Mouse (Mus musculus) left cerebral cortex, postnatal 10 days (tissue): ENCODE data around the gene Ptpn3. TPM values are rescaled to one million over a fixed set of nuclear protein-coding genes. Genes with fewer than 3 reads are reported as not detected.
A peak's percentile ranks its signal among the peaks of the same experiment; 100 is the strongest.
"Not testable (repeated sequence)": the region's sequence is repeated elsewhere in the genome, so short reads cannot be mapped to it uniquely, and the experiment has no call there.

Experiments used
- DNase-seq, 2 experiments: peaks; one replicate each; pipeline ENCODE4 v3.0.0; 2021 to 2022; ENCODE audit warnings: low spot score in 2 of 2, mixed read lengths in 1 of 2; ENCODE audit errors: extremely low spot score in 1 of 2
- intact Hi-C: fragments of 180-260 bp; cut with DNase I; formaldehyde crosslinking; loops from one replicate; pipeline ENCODE4 v1.15.1; 2025
- total RNA-seq, 2 experiments: library from RNA; stranded (reverse); gene quantifications; 2 replicates each; pipeline ENCODE4 v1.2.3; 2021

Gene Ptpn3
- total RNA-seq, 2 experiments from 2014 or later: 23.2 to 25.7 TPM

GRCm38 (mm10) chr4:57273532-57274502, 27.8 kb downstream of the Ptpn3 start:
- intact Hi-C loops: no loop called here
- DNase-seq: no peak

- intact Hi-C loops: no loop called here
- DNase-seq: no peak
Observed at GRCm38 (mm10) chr4:57270991-57271390, 30.6 kb downstream of the Ptpn3 start.

- DNase-seq, intact Hi-C loops: not testable (repeated sequence)
Observed at GRCm38 (mm10) chr4:57270489-57270888, 31.1 kb downstream of the Ptpn3 start.

GRCm38 (mm10) chr4:57269344-57269743, 32.3 kb downstream of the Ptpn3 start:
- intact Hi-C loops: no loop called here

DNA sequence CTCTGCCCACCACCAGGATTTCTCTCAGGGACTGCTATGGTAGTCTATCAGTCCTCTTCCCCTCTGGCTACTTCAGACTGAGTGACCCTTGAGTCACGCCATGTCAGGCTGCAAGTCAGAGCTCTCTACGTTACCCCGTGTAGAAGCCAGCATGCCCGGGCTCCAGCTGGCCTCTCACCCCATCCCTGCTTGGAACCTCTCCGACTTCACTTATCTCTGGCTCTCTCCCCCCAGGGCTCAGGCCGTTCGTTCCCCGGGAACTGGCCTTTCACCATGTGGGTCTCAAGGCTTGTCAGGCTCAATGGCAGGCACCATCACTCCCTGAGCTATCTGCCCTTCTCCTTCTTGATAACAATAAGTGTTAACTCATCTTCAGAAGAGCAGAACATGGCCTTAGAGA, 33.3 kb downstream of the Ptpn3 start:
- DNase-seq: no peak
- intact Hi-C loops: no loop called here

More at GRCm38 (mm10) chr4:57269344-57269743, 32.3 kb downstream of the Ptpn3 start:
- DNase-seq: no peak

DNA sequence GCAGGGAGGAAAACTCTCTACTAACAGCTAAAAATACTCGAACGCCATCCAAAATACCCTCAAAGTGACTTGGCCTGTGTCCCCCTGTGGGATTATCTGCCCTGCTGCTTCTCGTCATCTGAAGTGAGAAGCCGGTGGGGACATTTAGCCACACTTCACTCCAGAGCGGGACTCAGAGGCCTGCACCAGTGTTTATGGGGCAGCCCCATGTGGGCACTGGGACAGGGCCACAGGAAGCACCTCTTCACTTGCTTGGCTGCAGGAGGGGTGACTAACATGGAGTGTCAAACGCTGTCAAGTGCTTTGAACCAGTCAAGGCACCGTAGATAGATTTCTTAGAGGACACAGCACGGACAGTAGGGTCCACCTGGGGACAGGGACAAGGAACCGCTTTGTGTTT, 35.2 kb downstream of the Ptpn3 start:
- intact Hi-C loops: no loop called here
- DNase-seq: no peak

- no peak for DNase-seq
- intact Hi-C loops: no loop called here
Observed at GRCm38 (mm10) chr4:57263695-57264094, 37.9 kb downstream of the Ptpn3 start.

DNA sequence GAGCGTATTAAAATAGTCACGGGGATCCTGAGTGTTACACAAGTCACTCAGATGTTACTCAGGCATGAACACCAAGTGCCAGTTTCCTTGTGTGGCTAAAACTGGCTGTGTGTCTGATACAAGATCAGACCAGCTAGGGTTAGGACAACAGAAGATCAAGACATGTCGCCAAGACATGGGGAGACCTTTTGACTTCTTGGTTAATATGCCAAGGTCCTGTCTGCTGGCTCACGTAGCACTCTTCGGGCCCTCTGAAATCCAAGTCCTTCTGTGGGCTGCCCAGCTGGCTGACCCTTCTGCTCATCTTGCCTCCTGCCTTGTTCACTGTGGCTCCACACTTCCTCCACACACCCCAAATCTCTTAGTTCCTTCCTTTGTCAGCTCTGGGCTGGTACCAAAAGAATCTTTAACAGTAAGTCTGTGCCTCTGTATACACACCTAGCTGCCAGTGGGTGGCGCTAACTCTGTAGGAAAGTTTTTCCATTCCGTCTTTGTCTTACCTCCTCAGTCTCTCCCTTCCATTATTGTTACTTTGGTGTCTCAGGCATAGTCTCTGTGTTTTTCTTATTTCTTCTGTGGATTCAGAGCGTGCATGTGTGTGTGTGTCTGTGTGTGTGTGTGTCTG, 38.5 kb downstream of the Ptpn3 start:
- DNase-seq: no peak

GRCm38 (mm10) chr4:57262451-57262850, 39.2 kb downstream of the Ptpn3 start:
- DNase-seq: no peak
- intact Hi-C loops: no loop called here

More for the DNA sequence above, 38.5 kb downstream of the Ptpn3 start:
- intact Hi-C loops: no loop called here

- no peak for DNase-seq
- intact Hi-C loops: no loop called here
Observed at GRCm38 (mm10) chr4:57261813-57262212, 39.8 kb downstream of the Ptpn3 start.

DNA sequence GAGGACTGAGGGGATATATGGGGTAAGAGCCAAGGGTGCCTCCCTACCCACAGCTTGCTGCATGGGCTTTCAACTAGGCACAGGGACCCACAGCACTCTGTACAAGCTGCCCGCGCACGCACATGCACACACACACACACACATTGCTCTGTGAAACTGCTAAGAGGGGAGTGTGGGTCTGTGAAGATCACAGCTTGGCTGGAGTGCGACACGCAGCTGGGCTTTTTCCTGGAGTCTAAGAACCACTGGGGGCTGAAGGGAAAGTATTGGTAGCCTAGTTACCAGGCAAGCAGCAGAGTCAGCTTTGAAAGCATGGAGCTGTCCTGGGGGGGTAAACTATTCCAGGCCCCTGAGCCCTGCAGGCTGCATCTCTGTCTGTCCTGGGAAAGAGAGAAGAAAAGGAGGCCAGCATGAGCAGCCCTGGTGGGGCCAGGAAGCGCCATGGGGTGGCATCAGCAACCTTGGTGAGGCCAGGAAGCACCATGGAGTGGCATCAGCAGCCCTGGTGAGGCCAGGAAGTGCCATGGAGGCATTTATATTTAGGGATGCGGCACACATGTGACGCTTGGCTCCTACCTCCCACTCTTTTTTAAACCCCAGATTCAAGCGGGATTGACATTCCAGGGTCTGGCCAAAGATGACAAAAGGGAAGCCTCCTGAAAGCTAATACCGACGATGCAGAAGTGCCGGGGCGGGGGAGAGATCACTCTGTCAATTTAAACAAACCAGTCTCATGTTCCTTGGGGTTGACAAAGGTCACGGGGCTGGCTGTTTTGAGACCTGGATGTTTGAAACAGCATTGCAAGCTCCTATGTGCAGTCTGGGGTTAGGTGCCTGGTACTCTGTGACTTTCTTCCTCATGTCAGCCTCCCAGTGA, 43.2 kb downstream of the Ptpn3 start:
- intact Hi-C loops: no loop called here
- DNase-seq: no peak

GRCm38 (mm10) chr4:57257409-57257808, 44.2 kb downstream of the Ptpn3 start:
- intact Hi-C loops: no loop called here
- no peak for DNase-seq

DNA sequence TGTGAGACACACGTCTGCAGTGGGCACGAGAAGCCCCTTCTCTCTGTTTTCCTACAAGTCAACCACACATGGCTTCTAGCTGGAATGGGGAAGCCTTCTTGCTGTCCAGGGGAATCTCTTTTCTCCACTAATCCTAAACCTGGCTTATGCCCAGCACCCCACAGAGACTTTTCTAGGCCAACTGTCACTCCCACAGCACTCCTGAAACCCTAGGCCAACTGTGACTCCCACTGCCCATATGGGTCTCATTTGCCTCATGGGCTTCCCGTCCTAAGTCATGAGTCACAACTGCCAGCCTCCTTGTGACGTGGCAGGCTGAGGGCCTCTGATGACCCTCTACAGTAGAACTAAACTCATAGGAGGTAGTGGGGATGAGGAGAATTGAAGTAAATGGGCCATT, 44.9 kb downstream of the Ptpn3 start:
- DNase-seq: no peak
- intact Hi-C loops: no loop called here

- intact Hi-C loops: no loop called here
- DNase-seq: no peak
Observed at GRCm38 (mm10) chr4:57254412-57254811, 47.2 kb downstream of the Ptpn3 start.

GRCm38 (mm10) chr4:57250636-57251035, 51.0 kb downstream of the Ptpn3 start:
- DNase-seq: no peak
- intact Hi-C loops: no loop called here

- intact Hi-C loops: no loop called here
- DNase-seq: no peak
Observed at GRCm38 (mm10) chr4:57249108-57249507, 52.5 kb downstream of the Ptpn3 start.

DNA sequence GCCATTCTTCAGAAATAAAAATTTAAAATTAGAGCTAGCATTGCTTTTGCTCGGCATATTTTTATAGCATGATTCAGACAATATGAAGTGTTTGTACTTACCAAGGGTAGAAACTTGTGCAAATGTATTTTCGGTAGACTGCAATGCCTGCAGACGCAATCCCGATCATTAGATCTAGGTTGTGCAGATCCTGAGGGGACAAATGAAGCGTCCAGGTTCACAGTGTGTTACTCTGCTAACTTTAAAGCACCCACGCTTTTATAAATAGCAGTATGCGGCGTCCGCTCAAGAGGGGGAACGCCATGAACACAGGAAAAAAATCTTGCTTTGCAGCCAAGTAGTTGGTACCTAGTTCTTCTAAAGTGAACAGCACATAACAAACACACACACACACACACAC, 56.8 kb downstream of the Ptpn3 start:
- intact Hi-C loops: no loop called here
- no peak for DNase-seq

DNA sequence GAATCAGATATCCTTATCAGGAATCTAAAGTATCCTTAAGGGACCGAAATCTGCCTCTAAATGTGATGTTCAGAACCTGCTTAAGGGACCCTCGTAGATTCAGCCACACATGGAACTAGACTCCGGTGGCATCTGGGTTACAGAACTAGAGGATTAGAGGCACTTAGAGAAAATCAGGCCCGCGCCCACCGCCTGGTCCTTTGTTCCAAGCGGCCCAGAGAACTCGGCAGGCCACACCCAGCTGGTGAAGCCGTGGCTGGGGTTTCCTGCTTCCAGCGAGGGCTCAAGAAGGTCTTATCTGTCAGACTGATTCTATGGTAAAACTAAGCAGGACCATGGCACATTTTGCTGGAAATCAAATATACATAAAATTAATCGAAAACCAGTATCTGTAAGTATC, 58.3 kb downstream of the Ptpn3 start:
- intact Hi-C loops: no loop called here
- DNase-seq: no peak

- intact Hi-C loops: no loop called here
- DNase-seq: peak in 1 of 2 experiments; percentile 48
Observed at GRCm38 (mm10) chr4:57240934-57241333, 60.7 kb downstream of the Ptpn3 start.
